Mouse (Mus musculus) bone marrow, adult 2 months (tissue): ENCODE results near the gene St8sia2.

Experiments used
- CTCF ChIP-seq: fragments of 200-500 bp; IDR thresholded peaks from 2 replicates; pipeline ENCODE4 v1.5.1; 2011; ENCODE audit warnings: low read length, control low read depth; ENCODE audit not compliant: control insufficient read depth, insufficient read depth
- POLR2A ChIP-seq: fragments of 200-500 bp; IDR thresholded peaks from 2 replicates; pipeline ENCODE4 v1.6.1; 2011; ENCODE audit warnings: low read depth, mild to moderate bottlenecking, control low read depth, low read length, borderline replicate concordance; ENCODE audit not compliant: control insufficient read depth

GRCm38 (mm10) chr7:74047591-74047990 is 34.1 kb upstream of the St8sia2 start:
- TF ChIP-seq CTCF (no peak), POLR2A (no peak)
